Mouse (Mus musculus): ENCODE measurements around the gene Crygb. TPM values are rescaled to one million over a fixed set of nuclear protein-coding genes. Genes with fewer than 3 reads are reported as not detected.

The Crygb gene
- polyA plus RNA-seq, 1 experiment: not detected

- 59% methylated on average over 3 of the region's 3 CpGs for WGBS
- no peak overlapping the region for H3K27ac ChIP-seq (ENCODE audit: control insufficient read depth, insufficient read depth, low read depth, low read length, poor library complexity)
- no peak overlapping the region for H3K4me3 ChIP-seq (replicated peaks; ENCODE audit: control insufficient read depth, low read depth, low read length)
- TF ChIP-seq CTCF (IDR thresholded peaks at IDR 0.05; ENCODE audit: control insufficient read depth, insufficient read depth, low read length) (no peak), POLR2A (IDR thresholded peaks at IDR 0.05; ENCODE audit: borderline replicate concordance, control insufficient read depth, low read depth, low read length) (no peak)
- no peaks in the 10 kb centered on the region; the same call in 1 of the 2 replicates for H3K4me1 ChIP-seq (ENCODE audit: control insufficient read depth, insufficient read depth, low read length)
Observed at GRCm38 (mm10) chr1:65096953-65097352, 14.9 kb upstream of the Crygb start.

GRCm38 (mm10) chr1:65091566-65091965 is 9.5 kb upstream of the Crygb start:
- Histone ChIP-seq H3K4me3 (replicated peaks; ENCODE audit: control insufficient read depth, low read depth, low read length) (no peak overlapping the region), H3K4me1 (ENCODE audit: control insufficient read depth, insufficient read depth, low read length) (peaks cover 2% of the 10 kb centered on the region; the same call in 1 of the 2 replicates), H3K27ac (ENCODE audit: control insufficient read depth, insufficient read depth, low read depth, low read length, poor library complexity) (no peak overlapping the region)
- TF ChIP-seq POLR2A (IDR thresholded peaks at IDR 0.05; ENCODE audit: borderline replicate concordance, control insufficient read depth, low read depth, low read length) (no peak), CTCF (IDR thresholded peaks at IDR 0.05; ENCODE audit: control insufficient read depth, insufficient read depth, low read length) (no peak)
- WGBS: 75% methylated on average over 3 of the region's 3 CpGs

GRCm38 (mm10) chr1:65090370-65090769 is 8.3 kb upstream of the Crygb start:
- Histone ChIP-seq H3K4me1 (ENCODE audit: control insufficient read depth, insufficient read depth, low read length) (peaks cover 2% of the 10 kb centered on the region; the same call in 1 of the 2 replicates), H3K27ac (ENCODE audit: control insufficient read depth, insufficient read depth, low read depth, low read length, poor library complexity) (no peak overlapping the region), H3K4me3 (replicated peaks; ENCODE audit: control insufficient read depth, low read depth, low read length) (no peak overlapping the region)
- 6% methylated on average over 2 of the region's 2 CpGs for WGBS
- TF ChIP-seq CTCF (IDR thresholded peaks at IDR 0.05; ENCODE audit: control insufficient read depth, insufficient read depth, low read length) (no peak), POLR2A (IDR thresholded peaks at IDR 0.05; ENCODE audit: borderline replicate concordance, control insufficient read depth, low read depth, low read length) (no peak)

- no peak for TF ChIP-seq POLR2A (IDR thresholded peaks at IDR 0.05; ENCODE audit: borderline replicate concordance, control insufficient read depth, low read depth, low read length)
- TF ChIP-seq CTCF (IDR thresholded peaks at IDR 0.05; ENCODE audit: control insufficient read depth, insufficient read depth, low read length): peak; percentile 66
- Histone ChIP-seq H3K4me3 (replicated peaks; ENCODE audit: control insufficient read depth, low read depth, low read length) (no peak overlapping the region), H3K27ac (ENCODE audit: control insufficient read depth, insufficient read depth, low read depth, low read length, poor library complexity) (peak overlapping the region; percentile 66), H3K4me1 (ENCODE audit: control insufficient read depth, insufficient read depth, low read length) (peaks cover 2% of the 10 kb centered on the region; the same call in 1 of the 2 replicates)
- WGBS: 35% methylated on average over 6 of the region's 6 CpGs
Observed at GRCm38 (mm10) chr1:65088567-65089356, 6.7 kb upstream of the Crygb start.

GRCm38 (mm10) chr1:65075607-65076006 is 6.5 kb downstream of the Crygb start:
- WGBS: 24% methylated on average over 5 of the region's 5 CpGs
- no peak for TF ChIP-seq POLR2A (IDR thresholded peaks at IDR 0.05; ENCODE audit: borderline replicate concordance, control insufficient read depth, low read depth, low read length)
- TF ChIP-seq CTCF (IDR thresholded peaks at IDR 0.05; ENCODE audit: control insufficient read depth, insufficient read depth, low read length): no peak

DNA sequence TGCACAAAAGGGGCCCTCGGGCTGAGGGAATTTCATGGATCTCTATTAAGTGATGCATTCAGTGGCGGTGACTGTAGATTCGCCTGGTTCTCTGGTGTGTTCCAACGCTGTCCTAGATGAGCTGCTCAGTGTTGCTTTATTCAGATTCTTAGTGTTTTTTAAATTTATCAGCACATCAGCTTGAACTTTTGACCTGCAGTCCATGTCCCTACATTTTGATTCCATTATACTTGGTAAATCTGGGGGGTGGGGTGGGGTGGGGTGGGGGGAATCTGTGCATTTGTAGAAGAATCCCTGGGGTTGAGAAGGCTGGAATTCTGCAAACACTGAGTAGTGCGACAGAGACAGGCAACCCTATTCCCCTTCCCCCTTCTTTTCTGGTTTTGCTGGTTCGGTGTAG is 8.5 kb downstream of the Crygb start, which contains the start of gene Crygc:
Crygc (minus strand) TSS at position 101 of the 400 bp plus-strand sequence.
- Histone ChIP-seq H3K4me3 (replicated peaks; ENCODE audit: control insufficient read depth, low read depth, low read length) (no peak within 1 kb of the TSS), H3K27ac (ENCODE audit: control insufficient read depth, insufficient read depth, low read depth, low read length, poor library complexity) (no peak within 1 kb of the TSS), H3K4me1 (ENCODE audit: control insufficient read depth, insufficient read depth, low read length) (no peaks in the 10 kb centered on the region)
- no peak for TF ChIP-seq POLR2A (IDR thresholded peaks at IDR 0.05; ENCODE audit: borderline replicate concordance, control insufficient read depth, low read depth, low read length)
- TF ChIP-seq CTCF (IDR thresholded peaks at IDR 0.05; ENCODE audit: control insufficient read depth, insufficient read depth, low read length): no peak
- WGBS: 76% methylated on average over 6 of the region's 6 CpGs

More at GRCm38 (mm10) chr1:65075607-65076006, 6.5 kb downstream of the Crygb start:
- Histone ChIP-seq H3K4me3 (replicated peaks; ENCODE audit: control insufficient read depth, low read depth, low read length) (no peak overlapping the region), H3K27ac (ENCODE audit: control insufficient read depth, insufficient read depth, low read depth, low read length, poor library complexity) (no peak overlapping the region), H3K4me1 (ENCODE audit: control insufficient read depth, insufficient read depth, low read length) (no peaks in the 10 kb centered on the region)

GRCm38 (mm10) chr1:65067842-65068241 is 14.2 kb downstream of the Crygb start:
- TF ChIP-seq POLR2A (IDR thresholded peaks at IDR 0.05; ENCODE audit: borderline replicate concordance, control insufficient read depth, low read depth, low read length): no peak
- TF ChIP-seq CTCF (IDR thresholded peaks at IDR 0.05; ENCODE audit: control insufficient read depth, insufficient read depth, low read length): no peak

DNA sequence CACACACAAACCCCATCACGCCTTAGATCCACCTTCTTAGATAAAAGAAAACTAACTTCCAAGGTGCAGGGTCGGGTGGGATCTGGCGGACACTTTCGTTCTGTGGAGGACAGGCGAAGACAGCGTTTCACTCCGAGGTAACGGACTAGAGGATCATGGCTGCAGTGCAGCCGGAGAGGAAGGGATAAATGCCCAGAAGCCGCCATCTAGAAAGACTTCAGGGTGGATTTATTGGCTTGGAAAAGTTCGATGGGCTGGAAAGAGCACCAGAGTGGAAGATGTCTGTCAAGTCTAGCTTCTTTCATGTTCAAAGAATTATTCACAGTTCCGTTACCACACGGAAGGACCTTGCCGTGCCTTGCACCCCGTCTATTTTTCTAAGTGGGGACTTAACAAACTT is 17.9 kb downstream of the Crygb start:
- WGBS: 90% methylated on average over 15 of the region's 15 CpGs
- Histone ChIP-seq H3K27ac (ENCODE audit: control insufficient read depth, insufficient read depth, low read depth, low read length, poor library complexity) (no peak overlapping the region), H3K4me1 (ENCODE audit: control insufficient read depth, insufficient read depth, low read length) (no peaks in the 10 kb centered on the region), H3K4me3 (replicated peaks; ENCODE audit: control insufficient read depth, low read depth, low read length) (no peak overlapping the region)
- no peak for TF ChIP-seq CTCF (IDR thresholded peaks at IDR 0.05; ENCODE audit: control insufficient read depth, insufficient read depth, low read length)
- no peak for TF ChIP-seq POLR2A (IDR thresholded peaks at IDR 0.05; ENCODE audit: borderline replicate concordance, control insufficient read depth, low read depth, low read length)

More at GRCm38 (mm10) chr1:65067842-65068241, 14.2 kb downstream of the Crygb start:
- no peaks in the 10 kb centered on the region for H3K4me1 ChIP-seq (ENCODE audit: control insufficient read depth, insufficient read depth, low read length)
- no peak overlapping the region for H3K27ac ChIP-seq (ENCODE audit: control insufficient read depth, insufficient read depth, low read depth, low read length, poor library complexity)
- no peak overlapping the region for H3K4me3 ChIP-seq (replicated peaks; ENCODE audit: control insufficient read depth, low read depth, low read length)

Data from bone marrow, adult 2 months (tissue).